Mouse (Mus musculus) mouse embryonic stem cell (cell line): ENCODE data around the gene Rcor3.

ENCODE experiments used
- in situ Hi-C, 2 experiments: fragments of 300-500 bp; cut with MboI; formaldehyde crosslinking; loops; 1 replicate in 1 of 2; 3 replicates in 1 of 2; pipeline ENCODE4 v1.14.3; 2019 to 2020; ENCODE audit warnings: low sequenced_read_pairs in 2 of 2, low pct_unique_long_range_greater_than_20kb in 1 of 2, mixed read lengths in 1 of 2; ENCODE audit not compliant: unreplicated experiment in 1 of 2

Gene Rcor3

GRCm38 (mm10) chr1:192137926-192138910, at the start of gene Rcor3:
Gene Rcor3 (minus strand): TSS chr1:192138062.
- in situ Hi-C loops, result no loop called here

GRCm38 (mm10) chr1:192181696-192182257, 43.9 kb upstream of the Rcor3 start:
- in situ Hi-C loops, result loop anchor here in 1 of 2 experiments (25.0 kb wide), 1 partner anchor 531 kb away; no protein-coding TSS in a partner anchor

GRCm38 (mm10) chr1:192179877-192180276, 42.0 kb upstream of the Rcor3 start:
- in situ Hi-C loops, result loop anchor here in 1 of 2 experiments (25.0 kb wide), 1 partner anchor 532 kb away; no protein-coding TSS in a partner anchor

- in situ Hi-C loops, result no loop called here
These were observed 33.6 kb upstream of the Rcor3 start for GRCm38 (mm10) chr1:192171477-192171876.

GRCm38 (mm10) chr1:192151179-192151578, 13.3 kb upstream of the Rcor3 start:
- in situ Hi-C loops, result no loop called here

GRCm38 (mm10) chr1:192140313-192140712, 2.5 kb upstream of the Rcor3 start:
- in situ Hi-C loops, result no loop called here

GRCm38 (mm10) chr1:192137291-192137925, 454 bp downstream of the Rcor3 start:
- in situ Hi-C loops, result no loop called here

GRCm38 (mm10) chr1:192136561-192137290, 1.1 kb downstream of the Rcor3 start:
- in situ Hi-C loops, result no loop called here

- in situ Hi-C loops, result no loop called here
These were observed 7.7 kb downstream of the Rcor3 start for GRCm38 (mm10) chr1:192130202-192130601.

- in situ Hi-C loops, result no loop called here
These were observed 9.5 kb downstream of the Rcor3 start for GRCm38 (mm10) chr1:192128343-192128742.

- in situ Hi-C loops, result no loop called here
These were observed 12.1 kb downstream of the Rcor3 start for GRCm38 (mm10) chr1:192125761-192126160.

- in situ Hi-C loops, result no loop called here
These were observed 21.6 kb downstream of the Rcor3 start for GRCm38 (mm10) chr1:192116262-192116661.

GRCm38 (mm10) chr1:192115378-192115777, 22.5 kb downstream of the Rcor3 start:
- in situ Hi-C loops, result no loop called here

GRCm38 (mm10) chr1:192109169-192109568, 28.7 kb downstream of the Rcor3 start:
- in situ Hi-C loops, result no loop called here

GRCm38 (mm10) chr1:192107352-192107751, 30.5 kb downstream of the Rcor3 start:
- in situ Hi-C loops, result no loop called here

GRCm38 (mm10) chr1:192105902-192106389, 31.9 kb downstream of the Rcor3 start:
- in situ Hi-C loops, result no loop called here

GRCm38 (mm10) chr1:192104021-192104420, 33.8 kb downstream of the Rcor3 start:
- in situ Hi-C loops, result no loop called here

GRCm38 (mm10) chr1:192103176-192103575, 34.7 kb downstream of the Rcor3 start:
- in situ Hi-C loops, result no loop called here
